Mouse (Mus musculus): Measurements from ENCODE around the gene Atxn1l. TPM values are rescaled to one million over a fixed set of nuclear protein-coding genes. Genes with fewer than 3 reads are reported as not detected.
"Not testable (repeated sequence)": the region's sequence is repeated elsewhere in the genome, so short reads cannot be mapped to it uniquely, and the experiment has no call there.

Atxn1l gene
- total and polyA plus RNA-seq, 2 experiments from 2014 or later: 3.3 to 13.8 TPM

GRCm38 (mm10) chr8:109756849-109757248 lies 19.3 kb upstream of the Atxn1l start:
- TF ChIP-seq CTCF (IDR thresholded peaks at IDR 0.05; ENCODE audit: low read depth) (no peak), EP300 (IDR thresholded peaks at IDR 0.05; ENCODE audit: low read depth) (no peak)
- DNase-seq (ENCODE audit: low spot score): no peak
- Histone ChIP-seq H3K36me3 (replicated peaks; ENCODE audit: control insufficient read depth, insufficient read depth, low read length) (no peaks in the 10 kb centered on the region), H3K4me3 (ENCODE audit: low read depth, low read length) (no peak overlapping the region), H3K27me3 (ENCODE audit: control insufficient read depth, insufficient read depth, low read length) (no peaks in the 10 kb centered on the region), H3K9ac (replicated peaks; ENCODE audit: low read depth, low read length) (no peak overlapping the region), H3K9me3 (replicated peaks; ENCODE audit: control insufficient read depth, low read length) (peaks cover 2% of the 10 kb centered on the region; the same call in 1 of the 2 replicates), H3K4me2 (ENCODE audit: low read depth, low read length) (no peak overlapping the region), H3K27ac (ENCODE audit: low read depth) (no peak overlapping the region), H3K4me1 (ENCODE audit: control insufficient read depth, insufficient read depth) (no peaks in the 10 kb centered on the region)
- ATAC-seq (ENCODE audit: insufficient read depth, low read depth): no peak
- 52% methylated on average over 3 of the region's 3 CpGs for WGBS

GRCm38 (mm10) chr8:109755554-109755953 lies 18.0 kb upstream of the Atxn1l start:
- H3K27me3 ChIP-seq (ENCODE audit: control insufficient read depth, insufficient read depth, low read length); H3K4me1 ChIP-seq (ENCODE audit: control insufficient read depth, insufficient read depth); H3K4me3 ChIP-seq (ENCODE audit: low read depth, low read length); H3K4me2 ChIP-seq (ENCODE audit: low read depth, low read length); H3K9me3 ChIP-seq (replicated peaks; ENCODE audit: control insufficient read depth, low read length); DNase-seq (ENCODE audit: low spot score); ATAC-seq (ENCODE audit: insufficient read depth, low read depth); H3K27ac ChIP-seq (ENCODE audit: low read depth); H3K36me3 ChIP-seq (replicated peaks; ENCODE audit: control insufficient read depth, insufficient read depth, low read length); H3K9ac ChIP-seq (replicated peaks; ENCODE audit: low read depth, low read length): not testable (repeated sequence)
- 72% methylated on average over 4 of the region's 4 CpGs for WGBS

GRCm38 (mm10) chr8:109754696-109755095 lies 17.2 kb upstream of the Atxn1l start:
- no peaks in the 10 kb centered on the region for H3K36me3 ChIP-seq (replicated peaks; ENCODE audit: control insufficient read depth, insufficient read depth, low read length)
- DNase-seq (ENCODE audit: low spot score) (no peak), ATAC-seq (ENCODE audit: insufficient read depth, low read depth) (no peak)
- no peak overlapping the region for H3K27ac ChIP-seq (ENCODE audit: low read depth)
- H3K4me1 ChIP-seq (ENCODE audit: control insufficient read depth, insufficient read depth): no peaks in the 10 kb centered on the region
- no peak overlapping the region for H3K4me2 ChIP-seq (ENCODE audit: low read depth, low read length)
- no peaks in the 10 kb centered on the region for H3K27me3 ChIP-seq (ENCODE audit: control insufficient read depth, insufficient read depth, low read length)
- H3K9me3 ChIP-seq (replicated peaks; ENCODE audit: control insufficient read depth, low read length): no peaks in the 10 kb centered on the region
- no peak overlapping the region for H3K4me3 ChIP-seq (ENCODE audit: low read depth, low read length)
- TF ChIP-seq EP300 (IDR thresholded peaks at IDR 0.05; ENCODE audit: low read depth) (no peak), CTCF (IDR thresholded peaks at IDR 0.05; ENCODE audit: low read depth) (no peak)
- H3K9ac ChIP-seq (replicated peaks; ENCODE audit: low read depth, low read length): no peak overlapping the region
- WGBS: 68% methylated on average over 8 of the region's 8 CpGs

DNA sequence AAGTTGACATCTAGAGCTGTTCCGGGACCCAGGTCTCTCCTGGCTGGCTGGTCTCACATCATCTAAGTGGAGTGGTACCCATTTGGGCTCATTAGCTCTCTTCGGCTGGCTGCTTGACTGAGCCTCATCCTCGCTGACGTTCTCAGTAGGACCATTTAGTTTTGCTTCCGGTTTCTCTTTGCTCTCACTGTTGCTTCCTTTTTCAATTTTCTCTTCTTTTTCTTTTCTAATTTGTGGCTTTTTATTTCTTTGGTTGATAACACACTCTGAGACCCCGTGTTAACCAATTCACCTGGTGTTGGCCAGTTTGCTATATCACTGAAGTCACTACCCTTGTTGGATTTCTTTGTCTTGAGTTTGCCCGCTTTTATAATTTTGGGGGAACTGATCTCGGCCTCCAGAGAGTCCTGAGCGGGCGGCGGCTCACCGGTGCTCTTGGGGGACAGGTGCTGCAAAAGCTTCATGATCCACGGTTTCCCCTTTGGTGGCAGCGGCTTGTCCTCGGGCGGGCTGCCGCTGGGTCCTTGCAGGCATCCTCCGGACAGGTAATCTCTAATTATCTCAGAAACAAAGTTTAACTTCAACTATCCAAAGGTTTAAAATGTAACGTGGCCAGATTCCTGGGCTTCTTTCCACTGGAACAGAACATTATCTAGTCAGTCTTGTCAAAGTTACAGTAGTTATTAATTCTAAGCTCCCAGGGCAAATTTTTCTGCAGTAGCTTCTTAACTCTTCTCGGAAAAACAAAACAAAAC lies 14.4 kb upstream of the Atxn1l start:
- H3K27ac ChIP-seq (ENCODE audit: low read depth): no peak overlapping the region
- WGBS: 83% methylated on average over 20 of the region's 20 CpGs

DNA sequence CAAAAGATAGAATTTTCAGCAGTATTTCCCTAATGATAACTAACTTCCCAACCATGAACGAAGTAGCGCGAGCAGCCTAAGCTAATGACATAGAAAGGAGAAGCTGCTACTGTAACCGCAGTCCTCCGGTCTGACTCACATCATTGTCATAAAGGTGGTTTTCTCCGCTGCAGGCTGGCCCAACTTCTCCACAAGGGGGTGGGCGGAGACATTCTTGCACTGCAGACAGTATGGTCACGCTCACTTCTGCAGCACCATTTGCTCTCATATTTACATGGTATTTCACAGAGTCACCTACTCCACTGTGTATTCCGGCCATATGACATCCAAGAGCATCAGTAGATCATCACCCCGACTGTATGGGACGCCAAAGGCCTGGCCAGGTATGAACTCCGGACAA lies 13.2 kb upstream of the Atxn1l start:
- DNase-seq (ENCODE audit: low spot score) (no peak), ATAC-seq (ENCODE audit: insufficient read depth, low read depth) (no peak)
- H3K4me2 ChIP-seq (ENCODE audit: low read depth, low read length): no peak overlapping the region
- TF ChIP-seq EP300 (IDR thresholded peaks at IDR 0.05; ENCODE audit: low read depth) (no peak), CTCF (IDR thresholded peaks at IDR 0.05; ENCODE audit: low read depth) (peak; percentile 19; the same call in 1 of the 2 replicates)
- no peak overlapping the region for H3K4me3 ChIP-seq (ENCODE audit: low read depth, low read length)
- H3K4me1 ChIP-seq (ENCODE audit: control insufficient read depth, insufficient read depth): no peaks in the 10 kb centered on the region
- H3K36me3 ChIP-seq (replicated peaks; ENCODE audit: control insufficient read depth, insufficient read depth, low read length): no peaks in the 10 kb centered on the region
- no peaks in the 10 kb centered on the region for H3K27me3 ChIP-seq (ENCODE audit: control insufficient read depth, insufficient read depth, low read length)
- no peak overlapping the region for H3K9ac ChIP-seq (replicated peaks; ENCODE audit: low read depth, low read length)
- no peaks in the 10 kb centered on the region for H3K9me3 ChIP-seq (replicated peaks; ENCODE audit: control insufficient read depth, low read length)
- 63% methylated on average over 12 of the region's 12 CpGs for WGBS
- H3K27ac ChIP-seq (ENCODE audit: low read depth): no peak overlapping the region

More for the DNA sequence above, 14.4 kb upstream of the Atxn1l start:
- H3K9ac ChIP-seq (replicated peaks; ENCODE audit: low read depth, low read length): no peak overlapping the region
- ATAC-seq (ENCODE audit: insufficient read depth, low read depth): no peak
- no peaks in the 10 kb centered on the region for H3K36me3 ChIP-seq (replicated peaks; ENCODE audit: control insufficient read depth, insufficient read depth, low read length)
- no peak overlapping the region for H3K4me3 ChIP-seq (ENCODE audit: low read depth, low read length)
- TF ChIP-seq CTCF (IDR thresholded peaks at IDR 0.05; ENCODE audit: low read depth): no peak
- TF ChIP-seq EP300 (IDR thresholded peaks at IDR 0.05; ENCODE audit: low read depth): no peak
- no peaks in the 10 kb centered on the region for H3K27me3 ChIP-seq (ENCODE audit: control insufficient read depth, insufficient read depth, low read length)
- no peaks in the 10 kb centered on the region for H3K9me3 ChIP-seq (replicated peaks; ENCODE audit: control insufficient read depth, low read length)
- no peak overlapping the region for H3K4me2 ChIP-seq (ENCODE audit: low read depth, low read length)
- no peaks in the 10 kb centered on the region for H3K4me1 ChIP-seq (ENCODE audit: control insufficient read depth, insufficient read depth)
- DNase-seq (ENCODE audit: low spot score): no peak

GRCm38 (mm10) chr8:109750274-109750673 lies 12.7 kb upstream of the Atxn1l start:
- no peak overlapping the region for H3K4me3 ChIP-seq (ENCODE audit: low read depth, low read length)
- no peak for TF ChIP-seq EP300 (IDR thresholded peaks at IDR 0.05; ENCODE audit: low read depth)
- TF ChIP-seq CTCF (IDR thresholded peaks at IDR 0.05; ENCODE audit: low read depth): no peak
- ATAC-seq (ENCODE audit: insufficient read depth, low read depth) (no peak), DNase-seq (ENCODE audit: low spot score) (no peak)
- no peaks in the 10 kb centered on the region for H3K9me3 ChIP-seq (replicated peaks; ENCODE audit: control insufficient read depth, low read length)
- H3K4me1 ChIP-seq (ENCODE audit: control insufficient read depth, insufficient read depth): no peaks in the 10 kb centered on the region
- no peaks in the 10 kb centered on the region for H3K27me3 ChIP-seq (ENCODE audit: control insufficient read depth, insufficient read depth, low read length)
- WGBS: 42% methylated on average over 5 of the region's 5 CpGs
- no peak overlapping the region for H3K27ac ChIP-seq (ENCODE audit: low read depth)
- no peaks in the 10 kb centered on the region for H3K36me3 ChIP-seq (replicated peaks; ENCODE audit: control insufficient read depth, insufficient read depth, low read length)
- H3K9ac ChIP-seq (replicated peaks; ENCODE audit: low read depth, low read length): no peak overlapping the region
- no peak overlapping the region for H3K4me2 ChIP-seq (ENCODE audit: low read depth, low read length)

All from heart, postnatal 0 days (tissue).